Mouse (Mus musculus) MEL (cell line): ENCODE results near the gene Grik4.

ENCODE experiments used
- CTCF ChIP-seq, 3 experiments: IDR thresholded peaks in 2 of 3; conservative IDR thresholded peaks in 1 of 3; 2 replicates each; pipeline ENCODE4 v1.5.1; 2011 to 2012; ENCODE audit warnings: low read length in 3 of 3, low read depth in 2 of 3, mild to moderate bottlenecking in 2 of 3, improper control_type of control experiment in 1 of 3, inconsistent platforms in 1 of 3, mixed read lengths in 1 of 3, moderate library complexity in 1 of 3; ENCODE audit not compliant: control insufficient read depth in 1 of 3, insufficient read depth in 1 of 3, poor library complexity in 1 of 3, severe bottlenecking in 1 of 3
- ELF1 ChIP-seq: IDR thresholded peaks from 2 replicates; pipeline ENCODE4 v1.6.1; 2014; ENCODE audit warnings: low read depth, mild to moderate bottlenecking, inconsistent platforms, low read length, improper control_type of control experiment, moderate library complexity
- NRF1 ChIP-seq: IDR thresholded peaks from 2 replicates; pipeline ENCODE4 v1.6.1; 2014; ENCODE audit warnings: low read depth, mild to moderate bottlenecking, inconsistent platforms, low read length, improper control_type of control experiment, moderate library complexity; ENCODE audit not compliant: poor library complexity, insufficient read depth, severe bottlenecking
- ZC3H11A ChIP-seq: IDR thresholded peaks from 2 replicates; pipeline ENCODE4 v1.6.1; 2012; ENCODE audit warnings: low read depth, mild to moderate bottlenecking, inconsistent platforms, low read length, improper control_type of control experiment

DNA sequence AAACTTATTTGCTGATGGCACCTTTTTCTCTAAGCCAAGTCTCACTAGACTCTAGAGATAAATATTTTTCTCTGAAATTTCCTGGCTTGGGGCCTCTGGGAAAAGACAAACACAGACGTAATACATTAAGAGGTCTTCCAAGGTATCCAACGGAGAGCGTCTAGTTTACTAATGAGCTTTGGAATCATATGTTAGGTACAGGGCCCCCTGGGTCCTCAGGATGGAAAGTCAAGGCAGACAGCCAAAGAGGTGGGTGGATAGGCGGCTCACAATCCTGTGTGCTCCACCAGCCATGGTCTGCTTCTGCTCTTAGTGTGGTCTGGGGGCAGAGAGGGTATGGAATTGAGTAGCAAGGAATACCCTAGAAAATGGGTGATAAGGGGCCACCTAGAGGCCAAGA is 223.1 kb downstream of the Grik4 start:
- TF ChIP-seq NRF1: no peak
- TF ChIP-seq CTCF (IDR thresholded peaks at IDR 0.05 in 2 of 3, conservative IDR thresholded peaks at IDR 0.05 in 1 of 3; ENCODE audit: control insufficient read depth in 1 of 3, insufficient read depth in 1 of 3, low read depth in 2 of 3, low read length in 3 of 3, poor library complexity in 1 of 3, severe bottlenecking in 1 of 3): no peak
- TF ChIP-seq ELF1: no peak
- no peak for TF ChIP-seq ZC3H11A
